Mouse (Mus musculus) liver, postnatal 0 days (tissue): ENCODE data around the gene Nsun2. TPM values are rescaled to one million over a fixed set of nuclear protein-coding genes. Genes with fewer than 3 reads are reported as not detected.

ENCODE experiments used
- ATAC-seq: fragments of 200-750 bp; cut with Nextera tagmentation; 2 replicates; pipeline ENCODE4 v1.8.0; 2017; ENCODE audit warnings: mild to moderate bottlenecking, moderate library complexity
- DNase-seq: peaks from one replicate; pipeline ENCODE4 v3.0.0-alpha.2; 2016
- H3K27ac ChIP-seq: fragments of 300-500 bp; sonication (generic); 2 replicates; pipeline ENCODE4 v1.5.1; 2014; ENCODE audit warnings: antibody characterized with exemption, moderate library complexity, mild to moderate bottlenecking, low read depth
- H3K27me3 ChIP-seq: fragments of 300-500 bp; sonication (generic); 2 replicates; pipeline ENCODE4 v1.6.1; 2014; ENCODE audit warnings: low read length, control low read depth, mixed read lengths; ENCODE audit not compliant: insufficient read depth
- H3K36me3 ChIP-seq: fragments of 300-500 bp; sonication (generic); replicated peaks from 2 replicates; pipeline ENCODE4 v1.6.1; 2014; ENCODE audit warnings: mild to moderate bottlenecking, control low read depth, low read length, moderate library complexity, mixed read lengths; ENCODE audit not compliant: insufficient read depth
- H3K4me1 ChIP-seq: fragments of 300-500 bp; sonication (generic); 2 replicates; pipeline ENCODE4 v1.6.1; 2014; ENCODE audit warnings: antibody characterized with exemption, mild to moderate bottlenecking, control low read depth; ENCODE audit not compliant: insufficient read depth
- H3K4me2 ChIP-seq: fragments of 300-500 bp; sonication (generic); 2 replicates; pipeline ENCODE4 v1.6.1; 2014; ENCODE audit warnings: low read depth, mild to moderate bottlenecking, low read length, moderate library complexity, mixed read lengths
- H3K4me3 ChIP-seq: fragments of 300-500 bp; sonication (generic); 2 replicates; pipeline ENCODE4 v1.5.1; 2014; ENCODE audit warnings: low read depth, low read length
- H3K9ac ChIP-seq: fragments of 300-500 bp; sonication (generic); replicated peaks from 2 replicates; pipeline ENCODE4 v1.6.1; 2014; ENCODE audit warnings: mild to moderate bottlenecking, moderate library complexity
- H3K9me3 ChIP-seq: fragments of 300-500 bp; sonication (generic); 2 replicates; pipeline ENCODE4 v1.6.1; 2016; ENCODE audit warnings: mild to moderate bottlenecking, control low read depth, low read length, mixed read lengths
- CTCF ChIP-seq: sonication (generic); IDR thresholded peaks from 2 replicates; pipeline ENCODE4 v1.5.1; 2016; ENCODE audit warnings: antibody characterized with exemption, low read depth
- EP300 ChIP-seq: IDR thresholded peaks from 2 replicates; pipeline ENCODE4 v1.6.1; 2016; ENCODE audit warnings: antibody characterized with exemption, low read depth, mild to moderate bottlenecking
- WGBS: fragments of 180-500 bp; shearing (Covaris S2); extraction: QIAGEN DNeasy Blood & Tissue Kit; methylation state at CpG from one replicate; pipeline ENCODE4 v1.1.7; 2014; ENCODE audit not compliant: insufficient replicate concordance; 5-methylcytosine and 5-hydroxymethylcytosine counted together
- polyA plus RNA-seq: library from polyadenylated mRNA; unstranded; fragments of >200 nt; fragmentation: Nextera tagmentation; extraction: Ambion mirVana; gene quantifications from 2 replicates; pipeline ENCODE4 v1.2.1, GENCODE M21; 2015

Nsun2 gene
- polyA plus RNA-seq, 1 experiment from 2014 or later = 47.5 TPM

DNA sequence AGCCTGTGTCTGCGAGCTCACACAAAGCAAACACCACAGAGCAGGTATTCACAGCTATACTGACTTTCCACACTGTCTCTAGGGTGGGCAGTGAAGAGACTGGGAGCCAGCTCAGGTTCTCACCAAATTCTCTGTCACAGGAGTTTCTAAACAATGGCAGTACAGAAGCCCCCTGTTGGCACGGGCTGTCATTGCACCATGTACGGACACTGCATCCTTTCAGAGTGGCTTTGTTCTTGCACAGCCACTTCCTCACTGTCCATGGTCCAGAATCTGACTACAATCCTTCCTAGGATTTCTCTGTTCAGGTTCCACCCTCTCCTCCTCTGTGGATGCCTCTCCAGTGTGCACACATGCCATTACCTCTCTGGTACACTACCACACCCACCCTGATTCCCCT lies 11.5 kb downstream of the Nsun2 start:
- Histone ChIP-seq H3K4me3 (no peak overlapping the region), H3K36me3 (no peaks in the 10 kb centered on the region), H3K4me2 (no peak overlapping the region), H3K9me3 (no peaks in the 10 kb centered on the region), H3K4me1 (no peaks in the 10 kb centered on the region), H3K9ac (no peak overlapping the region), H3K27ac (no peak overlapping the region), H3K27me3 (no peaks in the 10 kb centered on the region)
- DNase-seq = peak; percentile 69
- WGBS = 24% methylated on average over 3 of the region's 3 CpGs
- peak; percentile 77 for TF ChIP-seq CTCF
- no peak for TF ChIP-seq EP300
- ATAC-seq = no peak

DNA sequence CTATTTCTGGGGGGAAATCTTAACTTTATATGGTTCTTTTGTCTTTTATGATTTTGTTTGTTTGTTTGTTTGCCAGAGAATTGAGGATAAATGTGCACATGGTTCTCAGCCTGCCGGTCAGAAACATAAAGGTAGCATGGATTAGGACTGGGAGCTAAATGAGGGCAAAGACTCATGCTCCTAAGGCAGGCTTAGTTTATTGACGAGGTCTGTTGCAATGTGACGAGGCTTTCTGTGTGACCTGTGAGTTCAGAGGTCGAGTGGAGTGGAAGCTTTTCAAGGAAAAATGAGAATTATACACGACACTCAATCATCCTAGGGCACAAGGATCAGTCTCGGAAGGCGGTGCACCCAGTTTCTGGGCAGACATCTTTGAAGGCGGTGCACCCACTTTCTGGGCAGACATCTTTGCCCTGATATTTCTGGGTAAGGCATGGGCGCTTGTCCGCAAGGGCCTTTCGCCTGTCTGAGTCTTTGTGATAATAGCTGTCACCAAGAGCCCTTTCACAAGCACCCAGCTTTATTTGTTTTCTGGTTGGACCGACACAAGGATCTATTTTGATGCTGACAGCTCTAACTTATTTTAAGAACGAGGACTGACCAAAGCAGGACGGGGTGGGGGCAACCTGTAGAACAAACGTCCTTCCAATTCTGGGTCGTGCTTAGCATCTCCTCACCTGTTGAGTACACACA lies 14.1 kb downstream of the Nsun2 start:
- ATAC-seq (peak; percentile 83), DNase-seq (no peak)
- Histone ChIP-seq H3K4me1 (no peaks in the 10 kb centered on the region), H3K36me3 (no peaks in the 10 kb centered on the region), H3K4me3 (no peak overlapping the region), H3K9ac (no peak overlapping the region), H3K4me2 (no peak overlapping the region), H3K27me3 (no peaks in the 10 kb centered on the region), H3K9me3 (no peaks in the 10 kb centered on the region), H3K27ac (peak overlapping the region; percentile 49)
- TF ChIP-seq EP300 (no peak), CTCF (no peak)
- 58% methylated on average over 16 of the region's 16 CpGs for WGBS

DNA sequence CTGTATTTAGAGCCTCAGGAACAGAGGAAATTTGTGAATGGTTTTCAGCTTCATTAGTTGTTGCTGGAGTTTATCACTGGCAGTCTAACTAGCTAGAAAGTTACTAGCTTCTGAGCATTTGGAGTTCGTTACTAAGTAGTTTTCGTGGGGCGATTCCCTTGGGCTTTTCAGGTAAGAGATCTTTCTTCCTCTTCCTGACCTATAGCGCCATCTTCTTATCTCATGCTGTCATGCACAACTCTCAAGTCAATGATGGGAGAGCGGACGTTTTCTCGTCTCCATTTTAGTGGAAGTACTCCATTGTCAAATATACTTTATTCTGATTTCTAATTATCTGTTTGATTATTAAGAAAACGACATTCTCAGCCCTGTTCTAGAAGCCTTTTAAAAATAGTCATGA lies 16.4 kb downstream of the Nsun2 start:
- WGBS = 38% methylated on average over 8 of the region's 8 CpGs
- DNase-seq = no peak
- no peak for ATAC-seq

DNA sequence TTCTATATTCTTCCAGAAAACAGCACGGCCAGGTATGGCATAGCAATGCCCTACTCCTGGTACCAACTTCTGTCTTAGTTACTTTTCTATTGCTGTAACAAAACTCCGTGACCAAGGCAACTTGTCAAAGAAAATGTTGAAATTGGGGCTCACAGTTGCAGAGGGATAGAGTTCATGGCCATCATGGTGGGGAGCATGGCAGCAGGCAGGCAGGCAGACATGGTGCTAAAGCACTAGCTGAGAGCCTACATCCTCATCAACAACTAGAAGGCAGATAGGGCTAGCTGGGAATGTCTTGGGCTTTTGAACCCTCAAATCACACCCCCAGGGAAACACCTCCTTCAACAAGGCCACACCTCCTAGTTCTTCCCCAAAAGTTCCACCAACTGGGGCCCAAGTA lies 17.3 kb downstream of the Nsun2 start:
- H3K9me3 ChIP-seq = no peaks in the 10 kb centered on the region
- H3K4me1 ChIP-seq = no peaks in the 10 kb centered on the region
- no peak for DNase-seq
- H3K4me2 ChIP-seq = no peak overlapping the region
- H3K36me3 ChIP-seq = no peaks in the 10 kb centered on the region
- no peaks in the 10 kb centered on the region for H3K27me3 ChIP-seq
- 67% methylated on average over 2 of the region's 2 CpGs for WGBS
- H3K4me3 ChIP-seq = no peak overlapping the region
- H3K9ac ChIP-seq = no peak overlapping the region
- H3K27ac ChIP-seq = no peak overlapping the region
- TF ChIP-seq EP300 (no peak), CTCF (no peak)
- ATAC-seq = no peak

More for the DNA sequence above, 16.4 kb downstream of the Nsun2 start:
- Histone ChIP-seq H3K9me3 (no peaks in the 10 kb centered on the region), H3K27ac (no peak overlapping the region), H3K27me3 (no peaks in the 10 kb centered on the region), H3K4me2 (no peak overlapping the region), H3K4me1 (no peaks in the 10 kb centered on the region), H3K4me3 (no peak overlapping the region), H3K36me3 (no peaks in the 10 kb centered on the region), H3K9ac (no peak overlapping the region)
- no peak for TF ChIP-seq EP300
- peak; percentile 37 for TF ChIP-seq CTCF

DNA sequence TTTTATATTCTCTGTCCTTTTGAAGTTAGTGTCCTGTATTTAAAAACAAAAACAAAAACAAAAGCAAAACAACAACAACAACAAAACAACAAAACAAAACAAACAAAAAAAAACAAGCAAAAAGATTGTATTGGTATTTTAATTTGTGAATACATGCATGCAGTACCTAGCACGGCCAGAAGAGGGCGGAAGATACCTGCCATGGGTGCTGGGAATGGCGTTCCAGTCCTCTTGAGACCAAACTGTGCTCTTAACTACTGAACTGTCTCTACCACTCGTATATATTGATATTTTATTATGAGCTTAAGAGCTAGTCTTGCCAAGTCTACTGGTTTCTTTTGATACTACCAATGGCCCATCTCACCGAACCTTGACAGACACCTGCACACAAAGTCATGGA lies 19.5 kb downstream of the Nsun2 start:
- DNase-seq (peak; percentile 76), ATAC-seq (no peak)
- TF ChIP-seq CTCF = peak; percentile 94
- TF ChIP-seq EP300 = no peak
- Histone ChIP-seq H3K4me1 (no peaks in the 10 kb centered on the region), H3K9me3 (no peaks in the 10 kb centered on the region), H3K9ac (no peak overlapping the region), H3K27ac (no peak overlapping the region), H3K36me3 (no peaks in the 10 kb centered on the region), H3K27me3 (no peaks in the 10 kb centered on the region), H3K4me3 (no peak overlapping the region), H3K4me2 (no peak overlapping the region)
- WGBS = 18% methylated on average over 5 of the region's 5 CpGs

DNA sequence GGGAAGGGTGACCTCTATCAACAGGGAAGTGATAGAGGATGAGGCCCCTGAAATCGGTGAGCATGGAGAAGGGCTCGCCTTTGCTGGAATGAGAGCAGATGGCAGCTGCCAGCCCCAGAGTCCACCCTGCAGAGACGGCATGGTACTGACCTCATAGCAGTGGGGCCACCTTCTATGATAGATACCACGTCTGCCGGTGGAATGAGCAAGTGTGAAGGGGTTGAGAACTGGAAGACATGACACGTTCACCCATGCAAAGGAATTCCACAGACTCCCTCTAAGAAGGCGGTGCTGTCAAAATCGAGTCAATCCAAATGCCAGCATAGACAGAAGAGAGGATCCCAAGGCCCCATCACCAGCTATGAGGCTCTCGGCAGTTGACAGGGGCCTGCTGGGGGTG lies 20.7 kb downstream of the Nsun2 start:
- Histone ChIP-seq H3K4me1 (no peaks in the 10 kb centered on the region), H3K27ac (no peak overlapping the region), H3K9ac (no peak overlapping the region), H3K27me3 (no peaks in the 10 kb centered on the region), H3K4me3 (no peak overlapping the region), H3K4me2 (no peak overlapping the region), H3K36me3 (no peaks in the 10 kb centered on the region), H3K9me3 (no peaks in the 10 kb centered on the region)
- ATAC-seq (no peak), DNase-seq (no peak)
- WGBS = 69% methylated on average over 9 of the region's 9 CpGs
- TF ChIP-seq CTCF (no peak), EP300 (no peak)
